Mouse (Mus musculus): Measurements from ENCODE around the gene Gm10643. TPM values are rescaled to one million over a fixed set of nuclear protein-coding genes. Genes with fewer than 3 reads are reported as not detected.

The Gm10643 gene
- polyA plus RNA-seq, 1 experiment from 2014 or later = 0.08 TPM

DNA sequence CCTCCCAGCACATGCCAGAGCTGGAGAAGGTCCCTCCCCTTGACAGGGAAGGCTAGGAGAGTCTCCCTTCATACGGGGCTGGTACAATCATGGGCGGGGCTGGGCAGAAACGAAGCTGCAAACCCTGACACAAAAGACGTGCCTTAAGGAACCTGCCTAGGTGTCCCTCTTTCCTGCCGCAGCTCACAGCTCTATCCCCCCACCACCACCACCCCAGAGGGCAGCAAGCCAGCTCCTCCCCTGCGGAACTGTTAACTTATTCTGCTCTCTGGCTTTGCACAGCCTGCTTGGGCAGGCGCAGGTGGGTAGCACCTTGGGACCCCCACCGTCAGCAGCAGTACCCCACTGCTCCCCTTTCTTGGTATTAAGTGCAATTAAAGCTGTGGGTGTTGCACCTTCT lies 31.1 kb upstream of the Gm10643 start:
- Histone ChIP-seq H3K27me3 (ENCODE audit: control insufficient read depth, insufficient read depth, low read depth, low read length) (no peaks in the 10 kb centered on the region), H3K9me3 (replicated peaks; ENCODE audit: control insufficient read depth, low read length) (no peaks in the 10 kb centered on the region), H3K4me2 (ENCODE audit: low read depth, low read length) (no peak overlapping the region), H3K4me3 (ENCODE audit: low read depth, low read length) (no peak overlapping the region), H3K36me3 (ENCODE audit: control insufficient read depth, insufficient read depth) (peaks cover 24% of the 10 kb centered on the region), H3K4me1 (ENCODE audit: control insufficient read depth, low read depth, low read length) (no peaks in the 10 kb centered on the region), H3K9ac (ENCODE audit: low read depth, low read length) (no peak overlapping the region), H3K27ac (ENCODE audit: low read length) (no peak overlapping the region)
- 71% methylated on average over 8 of the region's 8 CpGs for WGBS (ENCODE audit: insufficient replicate concordance)
- no peak for ATAC-seq (ENCODE audit: low read depth)

DNA sequence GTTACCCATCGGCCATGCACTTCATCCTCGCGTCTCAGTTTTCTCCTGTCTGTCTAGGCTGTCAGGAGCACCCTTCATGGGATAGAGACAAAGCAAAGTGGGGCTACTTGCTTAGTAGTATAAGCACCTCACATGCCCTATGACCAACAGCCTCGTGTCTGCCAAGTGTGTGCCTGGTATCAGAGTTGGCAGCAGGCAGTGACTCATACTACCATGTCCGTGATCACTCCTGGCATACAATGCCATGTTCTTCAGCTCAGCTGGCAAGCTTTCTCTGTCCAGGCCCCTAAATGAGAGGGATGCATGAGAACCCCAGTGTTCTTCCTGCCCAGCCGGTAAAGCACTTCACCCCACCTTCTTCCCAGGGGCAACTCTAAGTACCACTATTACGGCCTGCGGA lies 25.6 kb upstream of the Gm10643 start:
- ATAC-seq (ENCODE audit: low read depth) = no peak
- H3K4me3 ChIP-seq (ENCODE audit: low read depth, low read length) = no peak overlapping the region
- peaks cover 7% of the 10 kb centered on the region; the same call in 1 of the 2 replicates for H3K36me3 ChIP-seq (ENCODE audit: control insufficient read depth, insufficient read depth)
- H3K4me1 ChIP-seq (ENCODE audit: control insufficient read depth, low read depth, low read length) = no peaks in the 10 kb centered on the region
- H3K27me3 ChIP-seq (ENCODE audit: control insufficient read depth, insufficient read depth, low read depth, low read length) = no peaks in the 10 kb centered on the region
- H3K27ac ChIP-seq (ENCODE audit: low read length) = no peak overlapping the region
- H3K9ac ChIP-seq (ENCODE audit: low read depth, low read length) = no peak overlapping the region
- 84% methylated on average over 8 of the region's 8 CpGs for WGBS (ENCODE audit: insufficient replicate concordance)
- no peaks in the 10 kb centered on the region for H3K9me3 ChIP-seq (replicated peaks; ENCODE audit: control insufficient read depth, low read length)
- H3K4me2 ChIP-seq (ENCODE audit: low read depth, low read length) = no peak overlapping the region

DNA sequence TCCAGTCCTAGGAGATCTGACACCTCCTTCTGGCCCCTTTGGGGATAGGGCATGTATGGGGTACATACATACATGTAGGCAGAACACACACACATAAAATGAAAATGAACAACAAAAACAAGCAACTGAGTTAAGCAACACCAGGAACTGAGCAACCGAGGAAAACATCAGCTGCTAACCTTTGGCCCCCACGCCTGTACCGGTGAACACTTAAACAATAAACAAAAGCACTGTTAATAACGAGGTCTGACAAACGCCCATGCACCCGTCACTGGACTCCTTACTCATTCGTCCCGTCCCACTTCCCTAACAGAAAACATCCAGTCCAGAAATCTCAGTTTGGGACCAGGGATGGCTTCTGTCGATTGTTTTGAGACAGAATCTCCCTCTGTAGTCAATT lies 24.3 kb upstream of the Gm10643 start:
- Histone ChIP-seq H3K4me1 (ENCODE audit: control insufficient read depth, low read depth, low read length) (no peaks in the 10 kb centered on the region; the same call in 1 of the 2 replicates), H3K9ac (ENCODE audit: low read depth, low read length) (no peak overlapping the region), H3K4me2 (ENCODE audit: low read depth, low read length) (no peak overlapping the region), H3K36me3 (ENCODE audit: control insufficient read depth, insufficient read depth) (peaks cover 7% of the 10 kb centered on the region; the same call in 1 of the 2 replicates), H3K27me3 (ENCODE audit: control insufficient read depth, insufficient read depth, low read depth, low read length) (no peaks in the 10 kb centered on the region), H3K27ac (ENCODE audit: low read length) (no peak overlapping the region), H3K4me3 (ENCODE audit: low read depth, low read length) (no peak overlapping the region), H3K9me3 (replicated peaks; ENCODE audit: control insufficient read depth, low read length) (no peaks in the 10 kb centered on the region)
- no peak for ATAC-seq (ENCODE audit: low read depth)
- 78% methylated on average over 9 of the region's 9 CpGs for WGBS (ENCODE audit: insufficient replicate concordance)

DNA sequence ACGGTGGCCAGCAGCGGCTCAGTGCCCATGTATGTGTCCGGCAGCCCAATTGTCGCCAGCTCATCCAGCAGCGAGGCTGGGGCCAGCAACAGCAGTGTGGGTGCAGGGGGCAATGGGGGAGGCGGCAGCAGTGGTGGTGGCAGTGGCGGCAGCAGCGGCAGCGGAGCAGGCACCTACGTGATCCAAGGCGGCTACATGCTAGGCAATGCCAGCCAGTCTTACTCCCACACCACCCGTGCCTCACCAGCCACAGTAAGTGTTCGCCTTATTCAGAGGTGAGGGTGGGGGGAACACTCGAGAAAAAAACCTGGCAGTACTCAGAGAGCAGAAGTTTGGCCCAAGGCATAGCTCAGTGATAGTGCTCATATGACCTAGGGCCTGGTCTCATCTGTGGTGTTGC lies 22.9 kb upstream of the Gm10643 start:
- Histone ChIP-seq H3K27ac (ENCODE audit: low read length) (no peak overlapping the region), H3K4me1 (ENCODE audit: control insufficient read depth, low read depth, low read length) (no peaks in the 10 kb centered on the region; the same call in none of the 2 replicates), H3K4me2 (ENCODE audit: low read depth, low read length) (no peak overlapping the region), H3K27me3 (ENCODE audit: control insufficient read depth, insufficient read depth, low read depth, low read length) (no peaks in the 10 kb centered on the region), H3K9ac (ENCODE audit: low read depth, low read length) (no peak overlapping the region), H3K9me3 (replicated peaks; ENCODE audit: control insufficient read depth, low read length) (no peaks in the 10 kb centered on the region), H3K36me3 (ENCODE audit: control insufficient read depth, insufficient read depth) (peaks cover 13% of the 10 kb centered on the region), H3K4me3 (ENCODE audit: low read depth, low read length) (no peak overlapping the region)
- ATAC-seq (ENCODE audit: low read depth) = no peak
- WGBS (ENCODE audit: insufficient replicate concordance) = 81% methylated on average over 14 of the region's 14 CpGs

DNA sequence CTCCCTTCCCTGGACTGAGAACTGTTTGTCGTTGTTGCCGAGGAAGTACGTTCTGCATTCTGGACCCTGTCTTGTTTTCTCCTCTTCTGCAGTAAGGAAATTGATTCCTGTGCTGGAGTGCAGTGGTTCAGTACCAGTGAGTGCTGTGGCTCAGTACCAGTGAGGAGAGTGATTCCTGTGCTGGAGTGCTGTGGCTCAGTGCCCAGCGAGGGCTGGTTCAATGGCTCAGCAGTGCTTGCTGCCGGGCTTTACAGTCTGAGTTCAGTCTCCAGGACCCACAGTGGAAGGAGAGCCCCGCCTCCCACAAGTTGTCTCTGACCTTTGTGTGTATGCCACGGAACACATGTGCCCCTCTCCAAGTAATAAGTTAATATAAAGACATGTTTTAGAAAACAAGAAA lies 22.2 kb upstream of the Gm10643 start:
- Histone ChIP-seq H3K4me1 (ENCODE audit: control insufficient read depth, low read depth, low read length) (peaks cover 2% of the 10 kb centered on the region), H3K36me3 (ENCODE audit: control insufficient read depth, insufficient read depth) (peaks cover 13% of the 10 kb centered on the region), H3K27ac (ENCODE audit: low read length) (no peak overlapping the region), H3K9ac (ENCODE audit: low read depth, low read length) (no peak overlapping the region), H3K4me2 (ENCODE audit: low read depth, low read length) (no peak overlapping the region), H3K27me3 (ENCODE audit: control insufficient read depth, insufficient read depth, low read depth, low read length) (no peaks in the 10 kb centered on the region), H3K9me3 (replicated peaks; ENCODE audit: control insufficient read depth, low read length) (no peaks in the 10 kb centered on the region), H3K4me3 (ENCODE audit: low read depth, low read length) (no peak overlapping the region)
- 76% methylated on average over 7 of the region's 7 CpGs for WGBS (ENCODE audit: insufficient replicate concordance)
- ATAC-seq (ENCODE audit: low read depth) = no peak

DNA sequence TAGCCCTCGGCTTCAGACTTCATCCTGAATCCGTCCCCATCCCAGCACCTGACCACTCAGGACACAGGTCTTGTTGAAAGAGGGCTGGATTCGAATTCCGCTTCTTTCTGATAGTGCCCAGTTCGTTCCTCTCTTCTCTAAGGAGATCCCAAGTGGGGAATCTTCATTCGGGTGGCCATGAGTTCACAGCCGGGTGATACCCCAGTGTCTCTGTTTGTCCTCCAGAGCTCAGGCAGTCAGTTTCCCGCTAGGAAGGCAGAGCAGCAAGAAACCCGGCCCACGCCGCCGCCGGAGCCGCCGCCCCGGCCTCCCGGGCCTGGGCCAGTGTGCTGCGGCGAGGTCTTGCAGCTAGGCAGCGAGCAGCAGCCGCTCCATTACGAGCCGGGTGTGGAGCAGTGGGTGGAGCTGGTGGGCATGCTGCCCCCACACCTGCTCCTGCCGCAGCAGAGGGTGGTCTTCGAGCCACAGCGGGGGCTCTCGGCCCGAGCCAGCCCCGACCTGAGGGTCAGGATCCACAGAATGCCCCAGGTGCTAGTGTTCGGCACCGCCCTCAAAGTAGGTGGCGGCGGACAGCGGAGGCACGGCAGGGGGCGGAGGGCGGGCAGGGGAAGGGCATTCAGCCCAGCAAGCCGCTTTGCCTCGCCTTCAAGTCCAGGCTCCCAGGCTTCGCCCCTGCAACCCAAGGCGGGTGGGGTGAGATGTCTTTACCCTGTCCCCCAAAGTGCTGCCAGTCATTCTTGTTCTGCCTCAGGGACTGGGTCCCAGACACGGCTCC lies 19.6 kb upstream of the Gm10643 start:
- Histone ChIP-seq H3K27me3 (ENCODE audit: control insufficient read depth, insufficient read depth, low read depth, low read length) (no peaks in the 10 kb centered on the region), H3K9me3 (replicated peaks; ENCODE audit: control insufficient read depth, low read length) (no peaks in the 10 kb centered on the region), H3K9ac (ENCODE audit: low read depth, low read length) (no peak overlapping the region), H3K4me1 (ENCODE audit: control insufficient read depth, low read depth, low read length) (peaks cover 2% of the 10 kb centered on the region), H3K4me2 (ENCODE audit: low read depth, low read length) (no peak overlapping the region), H3K36me3 (ENCODE audit: control insufficient read depth, insufficient read depth) (peaks cover 15% of the 10 kb centered on the region), H3K4me3 (ENCODE audit: low read depth, low read length) (no peak overlapping the region), H3K27ac (ENCODE audit: low read length) (no peak overlapping the region)
- ATAC-seq (ENCODE audit: low read depth) = no peak
- 84% methylated on average over 42 of the region's 42 CpGs for WGBS (ENCODE audit: insufficient replicate concordance)

DNA sequence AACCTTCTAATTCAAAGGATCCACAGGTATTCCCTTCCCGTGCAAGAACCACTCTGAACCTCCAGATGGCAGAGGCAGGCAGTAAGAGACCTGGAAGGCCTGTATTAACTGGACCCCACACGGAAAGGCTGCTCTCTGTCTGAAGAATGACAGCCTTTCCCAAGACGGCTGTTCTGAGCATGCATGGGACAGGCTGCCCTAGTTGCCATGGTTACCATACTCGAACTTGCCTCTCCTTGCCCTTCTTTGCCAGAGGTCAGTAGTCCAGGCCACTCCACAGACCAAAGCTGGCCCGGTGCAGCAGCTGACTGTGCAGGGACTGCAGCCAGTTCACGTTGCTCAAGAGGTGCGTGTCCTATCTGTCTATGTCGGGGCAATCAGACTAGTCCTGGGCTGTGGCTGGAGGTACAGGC lies 18.9 kb upstream of the Gm10643 start:
- H3K9me3 ChIP-seq (replicated peaks; ENCODE audit: control insufficient read depth, low read length) = no peaks in the 10 kb centered on the region
- peaks cover 2% of the 10 kb centered on the region for H3K4me1 ChIP-seq (ENCODE audit: control insufficient read depth, low read depth, low read length)
- H3K27ac ChIP-seq (ENCODE audit: low read length) = no peak overlapping the region
- H3K4me3 ChIP-seq (ENCODE audit: low read depth, low read length) = no peak overlapping the region
- no peaks in the 10 kb centered on the region for H3K27me3 ChIP-seq (ENCODE audit: control insufficient read depth, insufficient read depth, low read depth, low read length)
- WGBS (ENCODE audit: insufficient replicate concordance) = 64% methylated on average over 8 of the region's 8 CpGs
- H3K9ac ChIP-seq (ENCODE audit: low read depth, low read length) = no peak overlapping the region
- H3K4me2 ChIP-seq (ENCODE audit: low read depth, low read length) = no peak overlapping the region
- ATAC-seq (ENCODE audit: low read depth) = peak; percentile 82
- peaks cover 14% of the 10 kb centered on the region for H3K36me3 ChIP-seq (ENCODE audit: control insufficient read depth, insufficient read depth)

DNA sequence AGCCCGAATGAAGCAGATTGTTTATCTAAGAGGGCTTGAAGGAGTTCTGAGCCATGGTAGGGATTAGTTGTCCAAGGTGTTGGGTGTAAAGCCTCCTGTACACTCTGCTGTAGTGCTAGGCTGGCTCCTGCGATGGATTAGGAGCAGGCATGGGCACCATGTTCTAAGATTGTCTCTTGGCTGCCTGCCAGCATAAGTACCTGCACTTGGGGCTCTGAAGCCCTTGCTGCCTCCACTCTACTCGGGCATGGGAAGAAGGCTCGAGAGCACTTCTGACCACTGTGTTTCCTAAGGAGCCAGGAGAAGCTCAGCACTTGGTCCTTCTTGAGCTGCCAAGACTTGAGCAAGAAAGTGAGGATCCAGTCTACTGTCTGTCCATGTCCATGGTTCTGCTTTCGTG lies 14.3 kb upstream of the Gm10643 start:
- Histone ChIP-seq H3K4me3 (ENCODE audit: low read depth, low read length) (no peak overlapping the region), H3K9me3 (replicated peaks; ENCODE audit: control insufficient read depth, low read length) (no peaks in the 10 kb centered on the region), H3K9ac (ENCODE audit: low read depth, low read length) (no peak overlapping the region), H3K36me3 (ENCODE audit: control insufficient read depth, insufficient read depth) (peaks cover 8% of the 10 kb centered on the region), H3K27ac (ENCODE audit: low read length) (no peak overlapping the region), H3K4me1 (ENCODE audit: control insufficient read depth, low read depth, low read length) (peaks cover 2% of the 10 kb centered on the region), H3K27me3 (ENCODE audit: control insufficient read depth, insufficient read depth, low read depth, low read length) (no peaks in the 10 kb centered on the region), H3K4me2 (ENCODE audit: low read depth, low read length) (no peak overlapping the region)
- 67% methylated on average over 5 of the region's 5 CpGs for WGBS (ENCODE audit: insufficient replicate concordance)
- ATAC-seq (ENCODE audit: low read depth) = no peak

DNA sequence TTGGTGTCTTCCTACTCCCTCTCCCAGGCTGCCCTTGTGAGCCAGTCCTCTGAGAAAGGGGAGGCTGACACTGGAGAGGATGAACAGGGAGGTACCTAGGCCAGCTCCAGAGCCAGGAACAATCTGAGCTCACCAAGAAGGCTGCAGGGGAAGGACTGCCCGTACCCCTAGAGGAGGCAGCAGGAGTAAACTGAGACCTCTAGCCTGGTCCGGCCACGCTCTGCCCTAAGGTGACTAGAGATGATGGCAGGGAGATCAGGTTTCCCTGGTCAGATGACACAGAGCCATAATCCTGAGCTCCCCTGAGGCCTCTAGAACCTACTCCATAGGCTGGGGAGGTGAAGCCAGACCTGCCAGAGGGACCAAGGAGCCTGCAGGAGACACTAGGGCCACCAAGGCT lies 11.9 kb upstream of the Gm10643 start:
- Histone ChIP-seq H3K36me3 (ENCODE audit: control insufficient read depth, insufficient read depth) (peaks cover 2% of the 10 kb centered on the region; the same call in 1 of the 2 replicates), H3K27me3 (ENCODE audit: control insufficient read depth, insufficient read depth, low read depth, low read length) (no peaks in the 10 kb centered on the region), H3K27ac (ENCODE audit: low read length) (no peak overlapping the region), H3K4me2 (ENCODE audit: low read depth, low read length) (no peak overlapping the region), H3K4me3 (ENCODE audit: low read depth, low read length) (no peak overlapping the region), H3K9ac (ENCODE audit: low read depth, low read length) (no peak overlapping the region), H3K9me3 (replicated peaks; ENCODE audit: control insufficient read depth, low read length) (no peaks in the 10 kb centered on the region), H3K4me1 (ENCODE audit: control insufficient read depth, low read depth, low read length) (no peaks in the 10 kb centered on the region; the same call in 1 of the 2 replicates)
- ATAC-seq (ENCODE audit: low read depth) = no peak
- WGBS (ENCODE audit: insufficient replicate concordance) = 82% methylated on average over 3 of the region's 3 CpGs

Measured in liver, embryonic 16.5 days (tissue).